Mouse (Mus musculus) kidney, postnatal 0 days (tissue): ENCODE data around the gene Abcd3. TPM values are rescaled to one million over a fixed set of nuclear protein-coding genes. Genes with fewer than 3 reads are reported as not detected.
"Not testable (repeated sequence)": the region's sequence is repeated elsewhere in the genome, so short reads cannot be mapped to it uniquely, and the experiment has no call there.

Experiments used
- ATAC-seq: fragments of 200-750 bp; cut with Nextera tagmentation; replicated peaks from 2 replicates; pipeline ENCODE4 v1.8.0; 2017; ENCODE audit warnings: low read depth, moderate number of reproducible peaks, moderate TSS enrichment, moderate library complexity; ENCODE audit not compliant: low FRiP score
- DNase-seq: peaks from one replicate; pipeline ENCODE4 v3.0.0-alpha.2; 2016; ENCODE audit warnings: low spot score
- H3K27ac ChIP-seq: fragments of 300-500 bp; sonication (generic); 2 replicates; pipeline ENCODE4 v1.5.1; 2014; ENCODE audit warnings: mild to moderate bottlenecking
- H3K27me3 ChIP-seq: fragments of 300-500 bp; sonication (generic); 2 replicates; pipeline ENCODE4 v1.6.1; 2014; ENCODE audit warnings: low read length, mixed read lengths; ENCODE audit not compliant: insufficient read depth
- H3K36me3 ChIP-seq: fragments of 300-500 bp; sonication (generic); 2 replicates; pipeline ENCODE4 v1.6.1; 2014; ENCODE audit warnings: low read length, mixed read lengths; ENCODE audit not compliant: insufficient read depth
- H3K4me1 ChIP-seq: fragments of 300-500 bp; sonication (generic); replicated peaks from 2 replicates; pipeline ENCODE4 v1.6.1; 2014; ENCODE audit warnings: antibody characterized with exemption, low read length, mixed read lengths; ENCODE audit not compliant: insufficient read depth
- H3K4me2 ChIP-seq: fragments of 300-500 bp; sonication (generic); 2 replicates; pipeline ENCODE4 v1.6.1; 2014; ENCODE audit warnings: mild to moderate bottlenecking, low read length, moderate library complexity, mixed read lengths
- H3K4me3 ChIP-seq: fragments of 300-500 bp; sonication (generic); replicated peaks from 2 replicates; pipeline ENCODE4 v1.5.1; 2014; ENCODE audit warnings: low read depth, low read length
- H3K9ac ChIP-seq: fragments of 300-500 bp; sonication (generic); 2 replicates; pipeline ENCODE4 v1.6.1; 2014; ENCODE audit warnings: low read depth, low read length
- H3K9me3 ChIP-seq: fragments of 300-500 bp; sonication (generic); replicated peaks from 2 replicates; pipeline ENCODE4 v1.6.1; 2016; ENCODE audit warnings: low read length, inconsistent platforms, mixed read lengths
- CTCF ChIP-seq: IDR thresholded peaks from 2 replicates; pipeline ENCODE4 v1.5.1; 2016; ENCODE audit warnings: antibody characterized with exemption, low read depth, mild to moderate bottlenecking, moderate library complexity
- WGBS: fragments of 180-500 bp; shearing (Covaris S2); extraction: QIAGEN DNeasy Blood & Tissue Kit; methylation state at CpG from one replicate; pipeline ENCODE4 v1.1.7; 2014; 5-methylcytosine and 5-hydroxymethylcytosine counted together
- polyA plus RNA-seq: library from polyadenylated mRNA; unstranded; fragments of >200 nt; fragmentation: Nextera tagmentation; extraction: Ambion mirVana; gene quantifications from 2 replicates; pipeline ENCODE4 v1.2.1, GENCODE M21; 2015

Abcd3 gene
- polyA plus RNA-seq, 1 experiment from 2014 or later, result 75.1 TPM

- not testable (repeated sequence) for H3K9ac ChIP-seq, H3K4me3 ChIP-seq, H3K9me3 ChIP-seq, H3K4me2 ChIP-seq, H3K36me3 ChIP-seq, H3K27me3 ChIP-seq, ATAC-seq, H3K4me1 ChIP-seq
- H3K27ac ChIP-seq, result peak overlapping the region; percentile 42; the same call in 1 of the 2 replicates
- peak; percentile 29 for DNase-seq
- WGBS, result 52% methylated on average over 10 of the region's 10 CpGs
- 0 out of 2 replicates have a peak, but pooled peaks have one; percentile 4 for TF ChIP-seq CTCF
These were observed 60.6 kb downstream of the Abcd3 start for GRCm38 (mm10) chr3:121754319-121755090.

DNA sequence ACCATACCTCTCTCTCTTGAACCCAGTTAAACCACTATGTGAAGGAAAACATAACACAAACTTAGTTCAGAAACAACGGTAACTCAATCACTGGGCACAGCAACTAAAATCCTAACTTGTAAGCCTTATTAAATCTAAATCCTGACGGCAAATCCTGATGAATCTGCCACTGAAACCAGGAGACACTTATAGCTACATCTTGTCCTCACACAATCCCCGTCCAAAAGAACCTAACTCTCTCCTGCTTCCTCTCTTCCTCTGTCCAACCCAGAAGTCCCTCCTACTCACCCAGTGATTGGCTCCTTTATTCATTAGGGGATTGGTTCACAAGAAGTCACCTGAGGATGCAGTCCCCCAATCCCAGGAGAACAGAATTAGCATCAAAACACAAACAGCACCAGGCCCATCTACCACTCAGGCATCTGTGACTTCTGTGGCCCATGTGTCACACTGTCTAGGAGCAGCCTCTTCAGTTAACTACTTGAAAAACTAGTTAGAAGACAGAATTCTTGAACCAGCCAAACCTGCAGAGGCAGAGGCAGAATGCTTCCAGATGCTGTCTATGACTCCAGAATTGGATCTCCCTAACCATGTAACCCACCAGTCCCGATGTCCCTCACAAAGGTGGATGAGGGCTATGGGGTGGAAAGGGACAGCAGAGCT, 73.8 kb downstream of the Abcd3 start:
- DNase-seq, H3K36me3 ChIP-seq, H3K9ac ChIP-seq, H3K4me2 ChIP-seq, H3K27ac ChIP-seq, H3K4me1 ChIP-seq, H3K4me3 ChIP-seq, H3K9me3 ChIP-seq, ATAC-seq, H3K27me3 ChIP-seq: not testable (repeated sequence)
- WGBS, result 88% methylated on average over 4 of the region's 4 CpGs

DNA sequence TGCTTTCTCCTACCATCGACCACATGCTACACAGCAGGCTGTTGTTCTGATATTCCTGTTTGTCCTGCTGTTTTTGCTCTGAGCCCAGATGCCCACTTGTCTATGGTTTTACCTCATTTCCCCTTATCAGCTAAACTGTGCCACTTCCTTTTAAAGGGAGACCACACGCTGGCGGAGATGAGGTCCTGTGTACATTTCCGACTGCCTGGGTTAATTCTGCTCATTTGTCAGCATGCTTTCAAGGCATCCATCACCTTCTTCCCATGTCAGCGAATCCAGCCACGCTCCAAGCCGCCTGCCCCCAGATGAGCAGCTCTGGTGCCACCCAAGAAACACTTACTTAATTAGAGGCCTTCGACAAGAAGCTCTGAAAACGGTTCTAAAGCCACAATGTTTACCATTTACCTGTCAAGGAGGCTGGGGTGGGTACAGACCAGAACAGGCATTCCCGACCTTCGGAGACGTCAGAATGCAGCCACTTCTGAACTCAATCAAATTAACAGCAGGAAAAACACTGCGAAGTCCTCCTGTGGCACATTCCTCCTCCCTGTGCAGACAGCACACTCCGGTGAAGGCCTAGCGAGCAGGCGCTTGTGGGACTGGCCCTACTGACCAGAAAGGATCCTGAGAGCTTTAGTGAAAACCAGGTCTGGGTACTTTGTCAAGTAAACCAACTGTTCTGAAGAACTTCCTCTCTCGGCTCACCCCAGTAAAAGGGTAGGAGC, 75.5 kb downstream of the Abcd3 start:
- ATAC-seq (no peak), DNase-seq (no peak)
- Histone ChIP-seq H3K4me1 (peaks cover 7% of the 10 kb centered on the region; the same call in 1 of the 2 replicates), H3K27me3 (no peaks in the 10 kb centered on the region), H3K36me3 (no peaks in the 10 kb centered on the region), H3K4me3 (no peak overlapping the region), H3K4me2 (no peak overlapping the region), H3K9me3 (no peaks in the 10 kb centered on the region), H3K27ac (no peak overlapping the region), H3K9ac (no peak overlapping the region)
- WGBS, result 30% methylated on average over 17 of the region's 17 CpGs
- no peak for TF ChIP-seq CTCF

- no peak overlapping the region for H3K27ac ChIP-seq
- peak; percentile 47; the same call in 1 of the 2 replicates for ATAC-seq
These were observed 76.3 kb downstream of the Abcd3 start for GRCm38 (mm10) chr3:121738742-121739342.

GRCm38 (mm10) chr3:121737901-121738300, 77.2 kb downstream of the Abcd3 start:
- DNase-seq, result no peak
- no peak overlapping the region for H3K4me2 ChIP-seq
- H3K27me3 ChIP-seq, result no peaks in the 10 kb centered on the region
- H3K4me3 ChIP-seq, result no peak overlapping the region
- no peaks in the 10 kb centered on the region for H3K9me3 ChIP-seq
- H3K9ac ChIP-seq, result no peak overlapping the region
- no peaks in the 10 kb centered on the region for H3K36me3 ChIP-seq
- WGBS, result 83% methylated on average over 2 of the region's 2 CpGs
- TF ChIP-seq CTCF, result no peak
- no peak overlapping the region for H3K27ac ChIP-seq
- no peak for ATAC-seq
- peaks cover 7% of the 10 kb centered on the region; the same call in 1 of the 2 replicates for H3K4me1 ChIP-seq

More at GRCm38 (mm10) chr3:121738742-121739342, 76.3 kb downstream of the Abcd3 start:
- Histone ChIP-seq H3K4me1 (peaks cover 7% of the 10 kb centered on the region; the same call in 1 of the 2 replicates), H3K36me3 (no peaks in the 10 kb centered on the region), H3K9ac (no peak overlapping the region), H3K4me3 (no peak overlapping the region), H3K4me2 (no peak overlapping the region), H3K9me3 (no peaks in the 10 kb centered on the region), H3K27me3 (no peaks in the 10 kb centered on the region)
- 53% methylated on average over 9 of the region's 9 CpGs for WGBS
- peak; percentile 38 for DNase-seq
- TF ChIP-seq CTCF, result no peak

DNA sequence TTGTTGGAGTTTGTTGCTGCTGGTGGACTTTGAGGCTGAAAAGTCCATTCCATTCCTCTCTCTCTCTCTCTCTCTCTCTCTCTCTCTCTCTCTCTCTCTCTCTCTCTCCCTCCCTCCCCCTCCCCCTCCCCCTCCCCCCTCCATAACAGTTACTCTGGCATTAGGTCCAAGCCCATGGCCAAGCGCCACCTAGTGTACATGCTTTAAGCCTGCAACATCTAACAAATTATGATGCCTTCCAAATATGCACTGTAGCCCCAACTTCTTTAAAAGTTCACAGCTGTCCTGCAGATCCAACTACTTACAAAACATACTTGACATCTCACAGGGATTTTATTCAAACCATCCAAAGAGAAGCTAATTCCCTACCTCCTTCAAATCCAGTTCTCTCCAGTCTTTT, 77.6 kb downstream of the Abcd3 start:
- H3K36me3 ChIP-seq, result no peaks in the 10 kb centered on the region
- H3K9ac ChIP-seq, result no peak overlapping the region
- no peak for ATAC-seq
- WGBS, result 47% methylated on average over 1 of the region's 1 CpGs
- no peak overlapping the region for H3K27ac ChIP-seq
- no peak overlapping the region for H3K4me3 ChIP-seq
- DNase-seq, result peak; percentile 67
- no peak overlapping the region for H3K4me2 ChIP-seq
- TF ChIP-seq CTCF, result peak; percentile 65
- H3K4me1 ChIP-seq, result peaks cover 7% of the 10 kb centered on the region; the same call in 1 of the 2 replicates
- no peaks in the 10 kb centered on the region for H3K27me3 ChIP-seq
- no peaks in the 10 kb centered on the region for H3K9me3 ChIP-seq
